Mouse (Mus musculus) liver, postnatal 0 days (tissue): Measurements from ENCODE around the gene Espn.

Experiments
- CTCF ChIP-seq: sonication (generic); IDR thresholded peaks from 2 replicates; pipeline ENCODE4 v1.5.1; 2016; ENCODE audit warnings: antibody characterized with exemption, low read depth
- EP300 ChIP-seq: IDR thresholded peaks from 2 replicates; pipeline ENCODE4 v1.6.1; 2016; ENCODE audit warnings: antibody characterized with exemption, low read depth, mild to moderate bottlenecking

- TF ChIP-seq CTCF (no peak), EP300 (no peak)
Observed at GRCm38 (mm10) chr4:152128784-152129183, 23.4 kb downstream of the Espn start.
